Comparison of ENCODE assay signal across 26 mouse cellular contexts in genomic region chr2:93737146-93737545, GRCm38 (mm10).
DNase-seq lines count a peak whose midpoint lies in the region; ATAC-seq and TF ChIP-seq lines count a peak whose summit lies in the region.
"Had no signal": no experiment of that assay in that cellular context is flagged by ENCODE, and none has a peak within 500 bp of the region (broad histone marks: within the 10 kb centered on the region; RNA-seq: fewer than 3 reads in every experiment).

No protein-coding gene starts in this region.

- H3K36me3 ChIP-seq in embryonic facial prominence, embryonic 13.5 days: peaks cover 32% of the 10 kb centered on the region
- H3K36me3 ChIP-seq in embryonic facial prominence, embryonic 10.5 days (replicated peaks): peaks cover 25% of the 10 kb centered on the region; the same call in 1 of the 2 replicates
- H3K36me3 ChIP-seq in lung, embryonic 16.5 days (ENCODE audit: control insufficient read depth, insufficient read depth, low read length): peaks cover 7% of the 10 kb centered on the region
- H3K36me3 ChIP-seq in heart, adult 2 months (ENCODE audit: control insufficient read depth, insufficient read depth, low read length): no peaks in the 10 kb centered on the region

- no peak overlapping the region for H3K9ac ChIP-seq in embryonic facial prominence, embryonic 13.5 days
- H3K9ac ChIP-seq in lung, embryonic 16.5 days (ENCODE audit: low read length): no peak overlapping the region
- H3K9ac ChIP-seq in heart, adult 2 months (ENCODE audit: low read depth, low read length): no peak overlapping the region
- H3K9ac ChIP-seq: embryonic facial prominence, embryonic 12.5 days; forebrain, embryonic 12.5 days; heart, embryonic 12.5 days; heart, embryonic 15.5 days had no signal

- intact Hi-C loops in heart, postnatal 10 days (cut with DNase I): no loop called here
- intact Hi-C loops in heart, adult 2 months (cut with DNase I): no loop called here

- no peak for TF ChIP-seq EP300 in heart, adult 2 months (IDR thresholded peaks at IDR 0.05; ENCODE audit: insufficient read depth, low read depth, low read length)

- H3K9me3 ChIP-seq in embryonic facial prominence, embryonic 13.5 days: no peaks in the 10 kb centered on the region
- no peaks in the 10 kb centered on the region for H3K9me3 ChIP-seq in embryonic facial prominence, embryonic 10.5 days
- no peaks in the 10 kb centered on the region for H3K9me3 ChIP-seq in lung, embryonic 16.5 days (ENCODE audit: control insufficient read depth, low read length)
- H3K9me3 ChIP-seq: embryonic facial prominence, embryonic 12.5 days; forebrain, embryonic 12.5 days; heart, embryonic 12.5 days; heart, embryonic 15.5 days had no signal

- no peaks in the 10 kb centered on the region for H3K79me2 ChIP-seq in heart, adult 2 months (replicated peaks; ENCODE audit: control insufficient read depth, insufficient read depth, low read length)

- no peak overlapping the region for H3K4me3 ChIP-seq in embryonic facial prominence, embryonic 13.5 days
- H3K4me3 ChIP-seq in embryonic facial prominence, embryonic 10.5 days: no peak overlapping the region
- H3K4me3 ChIP-seq in lung, embryonic 16.5 days (ENCODE audit: low read length): no peak overlapping the region
- no peak overlapping the region for H3K4me3 ChIP-seq in heart, adult 2 months
- H3K4me3 ChIP-seq: embryonic facial prominence, embryonic 12.5 days; erythroblast, embryonic 14.5 days; forebrain, embryonic 12.5 days; heart, embryonic 12.5 days; heart, embryonic 15.5 days had no signal

- TF ChIP-seq POLR2A in heart, adult 2 months (IDR thresholded peaks at IDR 0.05; ENCODE audit: insufficient read depth, low read depth, low read length): no peak

- H3K27ac ChIP-seq in embryonic facial prominence, embryonic 13.5 days: peak overlapping the region; percentile 33; the same call in 1 of the 2 replicates
- no peak overlapping the region for H3K27ac ChIP-seq in embryonic facial prominence, embryonic 10.5 days (replicated peaks)
- peak overlapping the region; percentile 0; the same call in 1 of the 2 replicates for H3K27ac ChIP-seq in lung, embryonic 16.5 days (ENCODE audit: low read length)
- H3K27ac ChIP-seq in heart, adult 2 months: no peak overlapping the region
- H3K27ac ChIP-seq: embryonic facial prominence, embryonic 12.5 days; forebrain, embryonic 12.5 days; heart, embryonic 15.5 days had no signal

- no peak for TF ChIP-seq CTCF in heart, adult 2 months (IDR thresholded peaks at IDR 0.05)

- DNase-seq in embryonic facial prominence, embryonic 10.5 days (ENCODE audit: low spot score): no peak
- peak; percentile 17 for DNase-seq in lung, postnatal 14 days
- DNase-seq in lung, postnatal 4 days: peak; percentile 18 to 55
- DNase-seq in heart, postnatal 10 days: no peak
- no peak for DNase-seq in heart, adult 2 months
- DNase-seq: adrenal gland, adult 8-10 months; adrenal gland, postnatal 25 days; cerebellum, adult 11-12 months; cerebellum, adult 8-10 months; cerebellum, postnatal 10 days; gastrocnemius, postnatal 10 days; gastrocnemius, postnatal 36 days; heart, adult 11 months; heart, postnatal 14 days; heart, postnatal 4 days had no signal

- ATAC-seq in embryonic facial prominence, embryonic 13.5 days (ENCODE audit: insufficient number of reproducible peaks, insufficient read depth, low FRiP score, low TSS enrichment, low read depth): no peak
- peak; percentile 81 for ATAC-seq in lung, embryonic 16.5 days (ENCODE audit: low read depth)
- no peak for ATAC-seq in granulocyte monocyte progenitor cell, adult 5-6 weeks (replicated peaks; ENCODE audit: poor library complexity, severe bottlenecking)
- ATAC-seq: activated CD4-positive, CD25-positive, alpha-beta regulatory T cell, adult 4 months; forebrain, embryonic 16.5 days; hindbrain, embryonic 16.5 days had no signal

- H3K4me1 ChIP-seq in embryonic facial prominence, embryonic 13.5 days: peaks cover 41% of the 10 kb centered on the region
- H3K4me1 ChIP-seq in embryonic facial prominence, embryonic 10.5 days: peaks cover 53% of the 10 kb centered on the region
- H3K4me1 ChIP-seq in lung, embryonic 16.5 days (replicated peaks; ENCODE audit: control insufficient read depth, insufficient read depth, low read length): peaks cover 6% of the 10 kb centered on the region
- H3K4me1 ChIP-seq in heart, adult 2 months (ENCODE audit: control insufficient read depth, insufficient read depth, low read length): no peaks in the 10 kb centered on the region

- WGBS in embryonic facial prominence, embryonic 13.5 days: 92% methylated on average over 8 of the region's 8 CpGs
- 87% methylated on average over 8 of the region's 8 CpGs for WGBS in embryonic facial prominence, embryonic 10.5 days
- WGBS in lung, embryonic 16.5 days: 60% methylated on average over 8 of the region's 8 CpGs
- WGBS in heart, adult 2 months: 94% methylated on average over 8 of the region's 8 CpGs

- H3K4me2 ChIP-seq in embryonic facial prominence, embryonic 13.5 days: no peak overlapping the region
- H3K4me2 ChIP-seq in lung, embryonic 16.5 days (ENCODE audit: low read depth, low read length): no peak overlapping the region
- H3K4me2 ChIP-seq: embryonic facial prominence, embryonic 12.5 days; forebrain, embryonic 12.5 days; heart, embryonic 12.5 days; heart, embryonic 15.5 days had no signal

- no peaks in the 10 kb centered on the region for H3K27me3 ChIP-seq in embryonic facial prominence, embryonic 13.5 days
- H3K27me3 ChIP-seq in embryonic facial prominence, embryonic 10.5 days (replicated peaks; ENCODE audit: low read depth, poor library complexity, severe bottlenecking): no peaks in the 10 kb centered on the region
- no peaks in the 10 kb centered on the region for H3K27me3 ChIP-seq in lung, embryonic 16.5 days (ENCODE audit: control insufficient read depth, insufficient read depth, low read depth, low read length)
- H3K27me3 ChIP-seq in heart, adult 2 months (ENCODE audit: control insufficient read depth, insufficient read depth, low read length): no peaks in the 10 kb centered on the region
- H3K27me3 ChIP-seq: embryonic facial prominence, embryonic 12.5 days; forebrain, embryonic 12.5 days; heart, embryonic 12.5 days; heart, embryonic 15.5 days had no signal

Comparison
In these comparisons a context has a peak if more than half of its experiments do, and no peak if none do; other contexts are left out.
1. H3K27ac ChIP-seq: peak in embryonic facial prominence, embryonic 13.5 days (single experiment) and lung, embryonic 16.5 days (single experiment); none in embryonic facial prominence, embryonic 10.5 days (single experiment) and heart, adult 2 months (single experiment).
2. DNase-seq: peak in lung, postnatal 14 days (single experiment) and lung, postnatal 4 days (2 of 2); none in embryonic facial prominence, embryonic 10.5 days (single experiment), heart, postnatal 10 days (0 of 2) and heart, adult 2 months (0 of 2).